Mouse (Mus musculus): Measurements from ENCODE around the gene Dhx15.
A peak's percentile ranks its signal among the peaks of the same experiment; 100 is the strongest.
"Not testable (repeated sequence)": the region's sequence is repeated elsewhere in the genome, so short reads cannot be mapped to it uniquely, and the experiment has no call there.

Gene Dhx15

DNA sequence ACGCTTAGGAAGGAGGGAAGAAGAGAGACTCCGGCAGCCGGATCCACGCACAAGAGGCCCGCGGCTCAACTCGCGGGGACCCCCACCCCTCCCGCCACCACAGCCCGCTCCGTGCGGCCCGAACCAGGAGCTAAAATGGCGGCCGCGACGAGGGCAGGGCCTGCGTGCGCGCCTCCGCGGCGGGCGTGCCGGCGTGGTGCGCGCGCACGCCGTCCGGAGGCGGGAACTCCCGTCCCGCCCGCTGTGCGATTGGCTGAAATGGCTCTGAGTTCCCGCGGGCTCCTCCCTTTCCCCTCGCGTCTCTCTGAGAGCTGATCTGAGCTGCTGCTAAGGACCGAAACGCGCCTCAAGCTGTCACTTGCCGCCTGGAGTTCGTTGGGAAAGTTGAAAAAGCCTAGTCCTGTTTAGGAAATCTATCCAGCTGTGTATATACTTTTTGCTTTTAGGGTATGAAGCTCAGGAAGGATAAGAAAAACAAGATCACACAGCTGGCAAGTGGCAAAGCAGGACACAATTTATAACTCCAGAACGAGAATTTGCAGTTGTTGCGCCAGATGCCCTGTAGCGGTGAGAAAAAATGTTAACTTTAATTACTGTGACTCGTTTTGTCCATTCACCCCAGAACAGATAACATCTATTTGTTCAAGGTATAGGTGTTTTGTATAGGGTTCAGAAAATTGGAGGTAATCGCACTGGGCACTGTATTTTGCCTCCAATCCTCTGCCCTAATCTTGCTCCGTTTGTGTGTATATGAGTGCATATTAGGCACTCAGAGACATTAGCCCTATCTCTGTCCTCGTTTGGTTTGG is at the start of gene Dhx15:
TSS of gene Dhx15 (minus strand) at position 144 of the 809 bp plus-strand sequence.
- DNase-seq (ENCODE audit: inconsistent age in 2 of 2, low spot score in 1 of 2): peak; percentile 95 to 97

DNA sequence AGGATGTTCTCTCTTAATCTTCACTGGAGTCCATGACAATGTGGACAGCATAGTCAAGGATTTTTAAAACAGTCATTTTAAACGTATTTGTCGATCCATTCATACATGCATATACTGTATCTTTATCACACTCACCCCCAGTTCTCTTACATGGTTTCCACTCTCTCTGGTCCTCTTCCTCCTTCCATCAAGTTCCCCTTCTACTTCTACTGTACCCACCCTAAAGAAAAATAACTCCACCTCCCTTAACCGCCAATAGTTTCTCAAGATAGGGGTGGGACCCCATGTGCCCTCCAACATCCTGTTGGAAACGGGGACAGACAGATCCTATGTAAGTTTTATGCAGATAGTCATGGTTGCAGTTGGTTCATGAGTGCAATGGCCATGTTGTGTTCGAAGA is 48.6 kb upstream of the Dhx15 start:
- no peak for DNase-seq (ENCODE audit: inconsistent age in 2 of 2, low spot score in 1 of 2)

DNA sequence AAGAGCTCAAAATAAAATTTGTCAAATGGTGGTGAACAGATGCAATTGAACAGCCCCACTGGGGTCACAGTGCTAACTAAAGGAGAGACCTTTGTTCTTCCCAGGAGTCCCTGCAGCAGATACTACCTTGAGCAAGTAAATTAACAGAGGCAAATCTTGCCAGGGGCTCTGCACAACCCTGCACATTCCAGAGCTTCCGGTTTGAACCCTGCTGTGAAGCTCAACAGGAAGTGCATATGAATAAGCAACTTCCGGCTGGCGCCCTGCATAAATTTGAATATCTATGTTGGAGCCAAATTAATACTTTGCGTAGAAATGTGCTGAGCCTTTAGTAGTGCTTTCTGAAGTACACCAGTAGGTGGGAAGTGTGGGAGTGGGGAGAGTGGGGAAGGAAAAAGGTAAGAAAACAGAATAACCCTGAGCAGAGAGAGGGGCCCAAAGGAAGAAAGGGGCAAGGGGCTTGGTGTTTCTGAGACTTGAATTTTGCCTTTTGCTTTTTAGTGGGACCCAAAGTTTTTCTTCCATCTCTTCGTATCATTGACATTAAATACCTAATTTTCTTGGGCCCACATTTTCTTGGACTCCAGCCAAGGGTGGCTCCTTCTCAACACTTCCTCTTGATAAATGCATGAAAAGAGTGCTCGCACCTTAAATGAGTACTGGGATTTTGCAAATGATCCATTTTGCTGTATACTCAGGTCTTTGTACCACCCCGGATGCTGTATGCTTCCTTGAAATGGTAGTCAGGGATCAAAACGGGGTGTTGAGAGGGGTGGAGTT is 47.8 kb upstream of the Dhx15 start:
- DNase-seq (ENCODE audit: inconsistent age in 2 of 2, low spot score in 1 of 2): no peak

DNA sequence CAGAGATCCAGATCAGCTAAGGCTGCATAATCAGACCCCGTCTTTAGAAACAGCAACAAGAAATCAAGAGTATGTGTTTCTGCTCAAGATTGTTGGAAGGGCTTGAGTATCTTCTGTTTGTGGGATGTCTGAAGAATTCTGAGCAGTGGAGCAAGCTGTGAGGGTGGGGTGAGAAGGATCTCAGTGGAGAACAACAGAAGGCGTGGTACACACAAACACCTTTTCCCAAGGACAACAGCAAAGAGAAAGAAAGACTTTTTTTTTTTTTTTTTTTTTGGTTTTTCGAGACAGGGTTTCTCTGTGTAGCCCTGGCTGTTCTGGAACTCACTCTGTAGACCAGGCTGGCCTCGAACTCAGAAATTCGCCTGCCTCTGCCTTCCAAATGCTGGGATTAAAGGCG is 46.3 kb upstream of the Dhx15 start:
- not testable (repeated sequence) for DNase-seq (ENCODE audit: inconsistent age in 2 of 2, low spot score in 1 of 2)

DNA sequence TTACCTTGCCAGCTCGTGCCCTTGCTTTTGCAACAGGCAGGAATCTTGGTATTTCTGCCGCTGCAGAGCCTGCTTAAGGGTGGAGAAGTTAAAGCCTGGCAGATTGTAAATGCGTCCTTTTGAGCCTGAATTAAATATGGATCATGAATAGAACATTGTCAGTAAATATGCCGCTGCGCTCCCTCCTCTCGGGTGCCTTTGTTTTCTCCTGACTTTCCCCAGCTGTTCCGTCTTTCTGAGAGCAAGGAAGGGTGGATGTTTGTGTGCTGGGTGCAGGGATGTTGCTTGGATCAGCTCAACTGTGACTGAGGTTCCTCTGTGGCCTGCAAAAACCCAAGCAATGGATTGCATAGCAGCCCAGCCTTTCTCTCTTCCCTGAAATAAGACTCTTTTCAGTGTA is 44.3 kb upstream of the Dhx15 start:
- no peak for DNase-seq (ENCODE audit: inconsistent age in 2 of 2, low spot score in 1 of 2)

DNA sequence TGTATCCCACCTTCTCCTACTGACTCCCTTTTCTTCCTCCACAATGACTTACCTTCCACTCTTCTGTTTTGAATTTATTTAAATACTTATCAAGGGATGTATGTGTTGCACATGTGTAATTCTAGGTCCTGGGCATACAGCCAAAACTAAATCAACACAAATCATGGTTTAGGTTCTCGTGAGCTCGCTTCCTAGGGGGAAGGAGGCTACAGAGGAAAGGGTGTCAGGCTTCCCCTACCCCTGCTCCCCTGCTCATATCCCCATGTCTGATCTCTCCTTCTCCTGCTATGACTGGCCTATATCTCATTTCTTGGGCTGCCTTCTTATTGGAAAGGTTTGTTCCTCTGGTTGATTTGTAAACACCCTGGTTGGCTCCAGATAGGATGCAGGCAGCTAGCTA is 43.6 kb upstream of the Dhx15 start:
- no peak for DNase-seq (ENCODE audit: inconsistent age in 2 of 2, low spot score in 1 of 2)

DNA sequence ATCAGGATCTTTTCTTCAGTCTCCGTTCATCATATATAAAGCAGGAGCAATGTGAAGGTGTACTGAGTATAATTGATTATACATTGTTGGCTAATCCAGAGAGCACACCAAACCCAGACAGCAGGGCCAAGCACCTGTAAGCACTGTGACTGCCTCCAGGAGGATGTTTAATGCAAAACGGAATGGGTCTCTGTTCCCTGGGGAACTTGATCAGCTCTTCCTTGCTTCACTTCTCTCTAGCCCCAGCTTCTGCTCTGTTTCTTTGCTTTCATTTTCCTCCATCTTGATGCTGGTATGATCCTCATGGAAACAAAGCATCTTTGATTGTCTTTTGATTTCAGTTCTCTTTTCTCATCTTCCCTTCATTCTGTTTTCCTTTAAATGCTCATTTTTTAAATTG is 42.3 kb upstream of the Dhx15 start:
- no peak for DNase-seq (ENCODE audit: inconsistent age in 2 of 2, low spot score in 1 of 2)

DNA sequence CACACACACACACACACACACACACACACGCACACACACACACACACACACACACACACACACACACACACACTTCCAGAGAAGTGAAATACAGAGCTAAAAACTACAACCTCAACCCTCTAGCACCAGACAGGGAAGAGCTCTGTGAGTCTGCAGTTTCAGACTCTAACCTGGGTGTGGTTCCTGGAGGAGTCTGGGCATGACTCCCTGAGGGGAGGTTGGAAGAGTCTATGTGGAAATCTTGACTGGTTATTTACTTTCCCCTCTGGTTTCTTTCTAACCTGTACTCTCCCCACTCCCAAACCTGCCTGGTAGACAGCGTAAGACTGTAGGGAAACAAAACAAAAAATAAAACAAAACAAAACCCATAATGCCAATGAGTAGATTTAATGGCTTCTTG is 41.9 kb upstream of the Dhx15 start:
- DNase-seq (ENCODE audit: inconsistent age in 2 of 2, low spot score in 1 of 2): no peak

DNA sequence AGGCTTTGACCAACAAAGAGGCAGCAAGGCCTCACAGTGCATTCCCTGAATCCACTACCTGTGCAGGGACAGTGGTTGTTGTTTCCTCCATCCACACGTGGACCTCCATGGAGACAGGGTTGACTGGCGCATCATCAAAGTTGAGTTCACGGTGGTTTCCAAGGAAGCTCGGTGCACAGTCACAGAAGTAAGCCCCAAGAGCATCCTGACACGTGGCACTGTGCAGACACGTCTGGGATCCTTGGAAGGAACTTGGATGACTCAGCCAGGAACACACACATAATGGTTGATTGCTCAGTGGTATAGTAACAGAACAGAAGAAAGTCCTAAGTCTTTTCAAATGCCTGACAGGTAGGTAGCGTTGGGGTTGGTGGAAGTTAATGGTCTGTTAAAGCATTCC is 40.2 kb upstream of the Dhx15 start:
- no peak for DNase-seq (ENCODE audit: inconsistent age in 2 of 2, low spot score in 1 of 2)

DNA sequence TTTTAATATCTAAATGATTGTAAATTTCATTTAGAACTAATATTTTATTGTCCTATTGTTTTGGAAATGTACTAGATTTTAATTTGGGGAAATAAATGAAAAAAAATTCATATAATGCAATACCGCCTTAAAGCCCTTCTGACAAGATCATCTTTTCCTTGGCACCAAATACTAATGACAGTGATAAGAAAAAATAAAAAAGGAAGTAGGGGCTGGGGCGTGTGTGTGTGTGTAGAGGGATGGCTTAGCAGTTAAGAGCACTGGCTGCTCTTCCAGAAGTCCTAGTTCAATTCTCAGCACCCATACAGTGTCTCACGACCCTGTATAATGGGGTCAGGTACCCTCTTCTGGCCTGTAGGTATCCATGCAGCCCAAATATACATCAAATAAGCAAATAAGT is 36.4 kb upstream of the Dhx15 start:
- no peak for DNase-seq (ENCODE audit: inconsistent age in 2 of 2, low spot score in 1 of 2)

DNA sequence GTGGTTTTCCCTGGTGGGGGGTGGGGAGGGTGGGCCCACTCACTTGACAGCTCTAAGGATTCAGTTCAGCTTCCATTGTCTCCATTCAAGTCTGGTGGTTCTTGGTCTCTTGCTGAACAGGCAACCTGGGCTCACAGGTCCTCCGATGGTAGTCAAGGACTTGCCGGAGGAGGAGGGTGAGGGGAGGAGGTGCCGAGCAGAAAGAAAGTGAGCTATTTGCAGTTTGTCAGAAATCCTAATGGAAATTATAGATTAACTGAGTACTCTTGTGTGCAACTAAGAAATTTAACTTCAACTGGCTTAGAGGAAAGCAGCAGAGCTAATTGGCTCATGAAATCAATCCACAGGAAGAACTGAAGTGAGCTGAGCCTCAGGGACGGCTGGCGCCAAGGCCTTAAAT is 31.3 kb upstream of the Dhx15 start:
- no peak for DNase-seq (ENCODE audit: inconsistent age in 2 of 2, low spot score in 1 of 2)

DNA sequence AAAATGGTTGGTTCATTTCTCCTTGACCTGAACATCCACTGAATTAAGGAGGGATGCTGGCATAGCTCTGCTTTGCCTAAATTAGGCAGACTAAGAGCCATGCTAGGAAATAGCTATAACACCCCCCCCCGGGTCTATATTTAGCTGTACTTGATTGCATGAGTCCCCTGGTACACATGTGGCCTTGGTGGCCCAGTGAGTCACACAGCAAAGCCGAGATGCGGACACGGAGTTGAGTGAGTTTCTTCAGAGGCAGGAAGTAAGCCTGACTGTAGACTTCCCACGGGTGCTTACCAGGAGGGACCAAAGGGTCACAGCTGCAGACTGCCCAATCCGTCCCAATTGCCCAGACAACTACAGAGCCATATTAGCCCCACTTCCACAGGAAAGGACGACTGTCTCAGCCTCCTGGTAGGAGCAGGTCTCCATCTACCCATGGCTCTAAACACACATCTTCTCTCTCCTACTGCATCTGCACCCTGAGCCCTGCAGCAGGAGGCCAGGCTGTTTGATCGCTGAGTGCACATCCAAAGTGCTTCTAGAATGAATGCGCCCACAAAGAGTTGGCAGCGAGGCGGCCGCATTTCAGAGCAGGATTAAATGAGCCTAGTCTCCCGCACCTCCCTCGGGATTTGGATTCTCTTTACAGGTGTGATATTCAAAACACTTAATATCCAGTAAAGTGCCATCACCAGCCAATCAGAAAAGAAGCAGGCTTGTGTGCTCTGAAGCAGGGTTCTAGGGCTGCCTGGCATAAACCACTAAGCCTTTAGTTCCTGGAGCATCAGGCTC is 29.9 kb upstream of the Dhx15 start:
- DNase-seq (ENCODE audit: inconsistent age in 2 of 2, low spot score in 1 of 2): peak; percentile 84 to 86

DNA sequence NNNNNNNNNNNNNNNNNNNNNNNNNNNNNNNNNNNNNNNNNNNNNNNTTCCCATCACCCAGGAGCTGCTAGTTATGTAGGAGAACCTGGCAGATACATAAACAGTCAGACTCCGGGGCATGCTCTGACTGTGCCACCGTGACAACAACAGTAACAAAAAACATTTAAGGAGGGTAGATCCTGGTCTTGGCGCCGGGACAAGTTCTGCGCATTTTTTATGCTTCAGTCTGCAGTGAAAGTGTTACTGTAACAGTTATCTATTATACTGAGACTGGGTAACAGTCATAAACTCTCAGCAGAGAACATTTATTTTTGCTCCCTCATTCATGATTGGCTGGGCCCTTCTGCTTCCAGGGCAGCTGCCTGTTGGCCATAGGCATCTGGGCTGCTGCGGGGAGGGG is 27.9 kb upstream of the Dhx15 start:
- DNase-seq (ENCODE audit: inconsistent age in 2 of 2, low spot score in 1 of 2): no peak

DNA sequence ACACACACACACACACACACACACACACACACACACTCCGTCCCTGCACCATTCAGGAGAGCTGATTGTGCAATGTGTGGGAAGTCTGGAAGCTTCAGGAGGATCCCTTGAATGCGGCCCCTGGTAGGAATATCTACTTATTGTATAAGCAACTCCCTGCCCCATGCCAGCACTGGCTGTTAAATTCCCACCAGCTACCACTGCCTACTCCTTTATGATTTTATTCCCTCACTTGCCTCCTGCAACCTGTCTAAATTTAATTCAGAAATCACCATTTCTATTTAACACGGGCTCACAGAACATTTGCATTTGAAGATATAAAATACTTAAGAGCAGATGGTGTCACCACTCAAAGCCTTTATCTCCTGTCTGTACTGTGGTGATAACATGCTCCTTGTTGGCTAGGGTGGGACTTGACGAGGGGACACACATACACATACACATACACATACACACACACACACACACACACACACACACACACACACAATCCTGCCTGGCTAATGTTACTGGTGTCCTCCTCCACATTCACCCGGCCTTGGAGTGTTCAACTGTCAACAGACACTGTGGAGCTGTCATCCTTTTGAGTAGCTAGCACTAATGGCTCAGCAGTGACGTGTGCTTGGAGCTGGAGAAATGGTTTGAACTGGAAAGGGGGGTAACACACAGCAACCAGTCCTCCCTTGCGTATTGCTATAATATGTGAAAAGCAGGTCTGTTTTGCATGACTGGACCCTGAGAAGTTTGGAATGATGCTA is 23.0 kb upstream of the Dhx15 start:
- DNase-seq (ENCODE audit: inconsistent age in 2 of 2, low spot score in 1 of 2): no peak

DNA sequence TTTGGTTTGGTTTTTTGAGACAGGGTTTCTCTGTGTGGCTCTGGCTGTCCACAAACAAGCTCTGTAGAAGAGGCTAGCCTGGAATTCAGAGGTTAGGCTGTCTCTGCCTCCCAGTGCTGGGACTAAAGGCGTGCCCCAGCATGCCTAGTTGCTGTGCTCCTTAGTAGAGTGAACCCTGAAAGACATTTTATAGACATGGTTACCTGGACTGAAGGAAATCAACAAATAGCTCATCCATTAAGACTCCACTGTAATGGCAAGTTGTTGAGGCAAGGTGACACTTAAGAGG is 810 bp upstream of the Dhx15 start:
- peak in 1 of 2 experiments; percentile 9 for DNase-seq (ENCODE audit: inconsistent age in 2 of 2, low spot score in 1 of 2)

DNA sequence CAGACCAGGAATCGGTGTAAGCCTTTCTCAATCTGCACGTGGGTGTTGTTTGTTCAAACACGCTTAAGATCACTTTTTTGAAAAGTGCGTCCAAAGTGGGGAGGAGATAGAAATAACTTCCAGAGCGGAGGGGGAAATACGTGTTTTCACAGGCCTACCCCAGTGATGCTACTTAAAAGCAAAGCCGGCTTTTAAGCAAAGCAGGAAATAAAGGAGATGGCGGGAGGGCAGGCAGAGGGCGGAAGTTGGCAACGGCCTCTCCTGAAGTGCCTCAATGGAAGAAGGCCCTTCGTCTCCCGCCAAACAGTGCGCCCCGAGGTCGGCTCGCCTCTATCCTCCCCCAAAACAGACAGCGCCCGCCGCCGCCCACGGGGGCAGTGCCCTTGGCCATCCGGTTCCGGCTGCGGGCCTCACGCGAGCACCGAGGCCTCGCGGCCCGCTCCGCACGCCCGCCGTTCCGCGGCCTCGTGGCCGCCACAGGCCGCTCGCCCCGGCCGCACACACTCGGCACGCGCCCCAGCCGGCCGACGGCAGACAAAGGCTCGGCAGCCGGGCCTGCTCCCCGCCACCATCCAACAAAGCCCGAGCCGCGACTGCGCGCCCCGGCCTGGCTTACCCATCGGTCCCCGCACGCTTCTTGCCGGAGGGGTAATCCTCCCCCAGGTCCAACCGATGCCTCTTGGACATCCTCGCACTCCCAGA is 499 bp downstream of the Dhx15 start:
- peak; percentile 68 to 88 for DNase-seq (ENCODE audit: inconsistent age in 2 of 2, low spot score in 1 of 2)

DNA sequence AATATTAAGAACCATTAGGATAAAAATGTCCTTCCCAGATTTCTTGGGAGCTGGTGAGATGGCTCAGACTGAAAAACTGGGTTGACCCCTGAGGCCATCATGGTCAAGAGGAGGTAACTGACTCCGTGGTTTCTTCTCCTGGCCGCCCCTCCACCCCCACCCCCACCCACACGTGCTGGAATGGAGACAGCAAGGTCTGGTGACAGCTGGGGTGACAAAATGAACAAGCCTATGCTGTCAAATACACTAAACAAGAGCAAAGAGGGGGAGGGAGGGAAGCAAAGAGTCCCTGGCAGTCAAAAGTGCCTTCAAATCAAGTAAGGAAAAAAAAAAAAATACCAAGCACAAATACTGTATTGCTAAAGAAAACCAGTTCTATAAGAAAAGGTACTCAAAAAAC is 2.1 kb downstream of the Dhx15 start:
- DNase-seq (ENCODE audit: inconsistent age in 2 of 2, low spot score in 1 of 2): no peak

DNA sequence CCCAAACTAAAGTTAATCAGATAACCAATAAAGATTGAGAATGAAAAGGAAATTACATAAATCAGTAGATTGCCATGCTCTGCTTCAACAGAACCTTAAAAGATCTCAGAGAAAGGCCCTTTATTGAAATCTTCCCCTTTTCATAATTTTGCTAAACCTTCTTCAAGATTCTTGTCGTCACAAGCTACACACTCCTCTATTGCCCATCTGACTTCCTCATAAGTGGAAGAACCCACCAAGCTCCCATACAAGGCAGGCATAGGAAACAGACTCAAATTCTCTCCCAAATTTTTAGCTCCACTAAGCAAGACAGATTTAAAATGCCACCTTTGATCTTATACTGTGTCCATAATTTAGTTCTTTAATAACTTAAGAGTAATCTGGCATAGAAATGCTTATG is 13.0 kb downstream of the Dhx15 start:
- no peak for DNase-seq (ENCODE audit: inconsistent age in 2 of 2, low spot score in 1 of 2)

DNA sequence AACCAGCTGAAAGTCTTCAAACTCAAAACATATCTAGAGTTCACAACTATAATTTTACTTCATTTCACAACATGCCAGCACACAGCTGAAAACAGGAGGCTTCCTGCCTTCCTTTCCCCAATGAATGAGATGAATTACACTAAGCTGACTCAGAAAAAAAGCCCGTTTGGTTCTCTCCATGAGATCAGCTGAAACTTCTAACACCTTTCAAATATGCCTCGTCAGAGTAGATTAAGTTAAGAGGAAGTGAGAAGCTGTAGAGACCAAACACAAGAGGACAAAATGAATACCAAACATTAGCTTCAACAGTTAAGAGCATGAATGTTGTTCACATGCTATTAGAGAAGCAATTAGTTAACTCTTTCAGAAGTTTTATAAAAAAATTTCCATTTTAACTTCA is 21.8 kb downstream of the Dhx15 start:
- no peak for DNase-seq (ENCODE audit: inconsistent age in 2 of 2, low spot score in 1 of 2)

DNA sequence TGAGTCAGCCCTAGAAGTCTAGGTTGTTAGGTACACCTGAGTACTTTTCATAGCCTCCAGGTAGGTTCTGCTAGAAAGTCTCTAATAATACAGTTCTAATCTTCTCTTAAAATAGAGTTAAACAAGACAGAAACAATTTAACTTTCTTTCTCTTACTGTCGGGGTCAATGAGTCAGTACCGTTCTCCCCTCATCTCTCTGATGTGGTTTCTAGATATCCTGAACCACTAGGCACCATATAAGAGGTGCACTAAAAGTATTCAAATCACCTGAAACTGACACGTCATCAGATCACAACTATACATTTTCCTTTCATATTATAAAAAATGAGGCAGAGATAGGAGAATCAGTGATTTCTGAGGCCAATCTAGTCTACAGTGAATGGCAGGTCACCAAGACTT is 41.2 kb downstream of the Dhx15 start:
- no peak for DNase-seq (ENCODE audit: inconsistent age in 2 of 2, low spot score in 1 of 2)

DNA sequence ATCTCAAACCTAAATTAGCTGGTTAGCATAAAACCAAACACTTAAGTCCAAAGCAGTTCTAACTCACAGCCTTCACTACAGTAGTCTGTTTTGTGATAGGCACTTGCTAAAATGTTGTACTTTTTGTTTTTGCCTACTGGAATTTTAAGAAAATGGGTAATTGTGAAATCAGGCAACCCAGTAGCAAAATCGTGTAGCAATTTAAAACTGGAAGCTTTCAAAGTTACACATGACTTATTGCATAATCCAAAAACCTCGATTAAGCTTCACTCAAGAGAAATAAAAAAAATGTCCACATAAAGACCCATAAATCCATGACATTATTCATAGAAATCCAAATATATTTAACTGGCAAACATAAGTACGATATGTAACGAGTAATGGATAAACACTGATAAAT is 43.2 kb downstream of the Dhx15 start:
- peak in 1 of 2 experiments; percentile 46 for DNase-seq (ENCODE audit: inconsistent age in 2 of 2, low spot score in 1 of 2)
